Mouse (Mus musculus): ENCODE measurements at regions not wholly inside any gene's neighbourhood (a gene's known extent, or its start where the extent isn't known, plus 50 kb on each side); places are given as distances from the start of the nearest gene placed in this dataset.

DNA sequence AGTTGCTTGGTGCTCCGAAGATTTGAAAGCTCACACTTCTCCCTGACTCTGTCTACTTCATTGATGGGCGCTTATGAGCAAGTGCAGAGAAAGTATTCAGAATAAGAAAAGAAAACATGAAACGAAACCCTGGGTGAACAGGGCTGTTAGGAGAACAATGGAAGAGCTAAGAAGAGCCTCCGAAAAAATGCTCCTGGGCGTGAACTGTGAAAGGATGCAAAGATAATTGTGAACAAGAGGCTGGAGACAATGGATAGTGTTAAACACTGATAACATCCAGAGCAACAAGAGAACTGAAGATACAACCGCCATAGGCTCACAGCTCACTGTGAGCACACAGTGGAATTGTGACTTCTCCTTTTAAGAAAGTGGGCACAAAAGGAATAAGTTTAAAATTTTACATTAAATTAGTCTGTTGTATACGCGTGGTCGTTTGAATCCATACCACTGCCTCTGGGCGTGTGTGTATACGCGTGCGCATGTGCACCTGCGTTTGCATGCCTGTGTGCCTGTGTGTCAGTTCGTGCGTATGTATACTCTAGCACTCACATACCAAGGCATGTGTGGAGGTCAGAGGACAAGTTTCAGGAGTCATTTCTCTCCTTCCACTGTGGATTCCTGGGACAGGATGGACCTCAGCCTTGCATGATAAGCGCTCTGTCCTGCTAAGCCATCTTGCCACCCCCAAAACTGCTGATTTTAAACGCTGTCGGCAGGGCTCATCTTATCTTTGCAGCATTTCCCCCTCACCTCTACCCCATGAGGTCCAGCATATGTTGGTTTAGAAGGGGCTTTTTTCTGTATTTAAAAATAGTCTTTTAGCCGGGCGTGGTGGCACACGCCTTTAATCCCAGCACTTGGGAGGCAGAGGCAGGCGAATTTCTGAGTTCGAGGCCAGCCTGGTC is 113.0 kb upstream of the 1700016C15Rik start:
- Histone ChIP-seq H3K79me2 (replicated peaks; ENCODE audit: control insufficient read depth, extremely low read depth, insufficient read depth, poor library complexity, severe bottlenecking) (no peaks in the 10 kb centered on the region), H3K4me2 (ENCODE audit: insufficient read depth, low read depth, poor library complexity, severe bottlenecking) (peak overlapping the region; percentile 65), H3K27me3 (replicated peaks) (no peaks in the 10 kb centered on the region), H3K4me1 (ENCODE audit: control insufficient read depth in 1 of 2, insufficient read depth in 2 of 2) (no peaks in the 10 kb centered on the region), H3K27ac (ENCODE audit: insufficient read depth, low read depth) (no peak overlapping the region), H3K4me3 (replicated peaks in 1 of 3; ENCODE audit: low read depth in 2 of 3, low read length in 2 of 3, poor library complexity in 1 of 3) (no peak overlapping the region), H3K9ac (ENCODE audit: insufficient read depth, low read depth) (no peak overlapping the region), H3K9me3 (replicated peaks; ENCODE audit: low read length) (no peaks in the 10 kb centered on the region), H3K36me3 (replicated peaks in 1 of 2; ENCODE audit: control insufficient read depth in 1 of 2, insufficient read depth in 1 of 2, low read length in 1 of 2) (no peaks in the 10 kb centered on the region)
- no peak for TF ChIP-seq ZC3H11A (IDR thresholded peaks at IDR 0.05; ENCODE audit: low read depth, low read length)
- TF ChIP-seq USF1 (IDR thresholded peaks at IDR 0.05; ENCODE audit: low read depth, low read length), result no peak
- no peak for TF ChIP-seq NRF1 (IDR thresholded peaks at IDR 0.05; ENCODE audit: low read depth, low read length)
- no peak for DNase-seq (ENCODE audit: extremely low read depth)
- dilution Hi-C loops (cut with MboI; ENCODE audit: extremely low pct_ligation_motif_present, extremely low pct_unique_long_range_greater_than_20kb, low sequenced_read_pairs) (no loop called here), in situ Hi-C loops (cut with MboI; ENCODE audit: low pct_ligation_motif_present, low pct_unique_long_range_greater_than_20kb, low sequenced_read_pairs) (no loop called here)

DNA sequence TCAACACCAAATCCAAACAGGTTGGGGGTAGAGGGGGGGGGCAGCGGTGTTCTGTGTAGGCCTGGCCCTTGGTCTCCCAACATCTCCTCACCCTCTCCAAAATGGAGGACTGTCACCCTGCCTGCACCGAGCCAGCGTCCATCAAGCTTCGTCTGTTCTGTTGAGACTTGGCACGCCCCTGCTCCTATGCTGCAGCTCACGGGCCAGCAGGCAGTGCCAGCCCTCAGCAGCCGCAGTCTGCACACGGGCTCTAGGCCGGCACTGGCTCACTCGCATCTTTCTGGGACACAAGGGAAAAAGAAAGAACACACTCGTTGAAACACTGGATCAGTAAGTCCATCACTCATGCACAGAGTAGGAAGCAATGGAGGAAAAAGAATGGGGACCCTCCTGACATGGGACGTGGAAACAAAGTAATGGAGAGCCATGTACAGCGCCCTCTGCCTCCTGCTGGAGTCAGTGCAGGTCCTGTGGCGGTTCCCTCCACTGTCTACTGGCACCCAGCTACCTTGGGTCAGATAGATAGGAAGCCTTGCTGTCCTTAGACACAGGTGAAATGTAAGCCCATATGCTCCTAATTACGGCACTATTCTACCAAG is 109.0 kb upstream of the 1700016C15Rik start:
- Histone ChIP-seq H3K4me3 (replicated peaks in 1 of 3; ENCODE audit: low read depth in 2 of 3, low read length in 2 of 3, poor library complexity in 1 of 3) (no peak overlapping the region), H3K4me1 (ENCODE audit: control insufficient read depth in 1 of 2, insufficient read depth in 2 of 2) (peaks cover 0 to 8% of the 10 kb centered on the region in 2 experiments; a peak in 1 of 4 replicates), H3K27me3 (replicated peaks) (no peaks in the 10 kb centered on the region), H3K79me2 (replicated peaks; ENCODE audit: control insufficient read depth, extremely low read depth, insufficient read depth, poor library complexity, severe bottlenecking) (no peaks in the 10 kb centered on the region), H3K36me3 (replicated peaks in 1 of 2; ENCODE audit: control insufficient read depth in 1 of 2, insufficient read depth in 1 of 2, low read length in 1 of 2) (no peaks in the 10 kb centered on the region), H3K9me3 (replicated peaks; ENCODE audit: low read length) (no peaks in the 10 kb centered on the region), H3K4me2 (ENCODE audit: insufficient read depth, low read depth, poor library complexity, severe bottlenecking) (no peak overlapping the region), H3K27ac (ENCODE audit: insufficient read depth, low read depth) (no peak overlapping the region), H3K9ac (ENCODE audit: insufficient read depth, low read depth) (no peak overlapping the region)
- no peak for DNase-seq (ENCODE audit: extremely low read depth)
- dilution Hi-C loops (cut with MboI; ENCODE audit: extremely low pct_ligation_motif_present, extremely low pct_unique_long_range_greater_than_20kb, low sequenced_read_pairs) (no loop called here), in situ Hi-C loops (cut with MboI; ENCODE audit: low pct_ligation_motif_present, low pct_unique_long_range_greater_than_20kb, low sequenced_read_pairs) (no loop called here)
- TF ChIP-seq CTCF (conservative IDR thresholded peaks at IDR 0.05 in 1 of 2, IDR thresholded peaks at IDR 0.05 in 1 of 2; ENCODE audit: low read depth in 2 of 2, low read length in 2 of 2) (peak; percentile 28 to 42; a peak in 2 of 4 replicates), SMC3 (IDR thresholded peaks at IDR 0.05; ENCODE audit: low read depth, low read length) (peak; percentile 33), RCOR1 (conservative IDR thresholded peaks at IDR 0.05; ENCODE audit: low read depth, low read length) (no peak)

GRCm38 (mm10) chr1:177621854-177622590 is 107.6 kb upstream of the 1700016C15Rik start:
- Histone ChIP-seq H3K9me3 (replicated peaks; ENCODE audit: low read length) (no peaks in the 10 kb centered on the region), H3K9ac (ENCODE audit: insufficient read depth, low read depth) (no peak overlapping the region), H3K79me2 (replicated peaks; ENCODE audit: control insufficient read depth, extremely low read depth, insufficient read depth, poor library complexity, severe bottlenecking) (no peaks in the 10 kb centered on the region), H3K4me3 (replicated peaks in 1 of 3; ENCODE audit: low read depth in 2 of 3, low read length in 2 of 3, poor library complexity in 1 of 3) (no peak overlapping the region), H3K36me3 (replicated peaks in 1 of 2; ENCODE audit: control insufficient read depth in 1 of 2, insufficient read depth in 1 of 2, low read length in 1 of 2) (no peaks in the 10 kb centered on the region), H3K4me1 (ENCODE audit: control insufficient read depth in 1 of 2, insufficient read depth in 2 of 2) (peaks cover 0 to 8% of the 10 kb centered on the region in 2 experiments; a peak in 1 of 4 replicates), H3K27ac (ENCODE audit: insufficient read depth, low read depth) (no peak overlapping the region), H3K27me3 (replicated peaks) (no peaks in the 10 kb centered on the region), H3K4me2 (ENCODE audit: insufficient read depth, low read depth, poor library complexity, severe bottlenecking) (no peak overlapping the region)
- DNase-seq (ENCODE audit: extremely low read depth), result no peak
- in situ Hi-C loops (cut with MboI; ENCODE audit: low pct_ligation_motif_present, low pct_unique_long_range_greater_than_20kb, low sequenced_read_pairs), result no loop called here
- TF ChIP-seq PAX5 (IDR thresholded peaks at IDR 0.05; ENCODE audit: low read length), result no peak
- TF ChIP-seq MYC (IDR thresholded peaks at IDR 0.05; ENCODE audit: low read depth, low read length), result no peak
- TF ChIP-seq TCF12 (IDR thresholded peaks at IDR 0.05; ENCODE audit: low read depth, low read length), result no peak
- no peak for TF ChIP-seq MAX (IDR thresholded peaks at IDR 0.05; ENCODE audit: low read length)
- no peak for TF ChIP-seq ZC3H11A (IDR thresholded peaks at IDR 0.05; ENCODE audit: low read depth, low read length)
- TF ChIP-seq ETS1 (conservative IDR thresholded peaks at IDR 0.05; ENCODE audit: low read depth, low read length), result no peak
- TF ChIP-seq ZKSCAN1 (IDR thresholded peaks at IDR 0.05; ENCODE audit: borderline replicate concordance, low read depth, low read length), result no peak
- no peak for TF ChIP-seq E2F4 (IDR thresholded peaks at IDR 0.05; ENCODE audit: insufficient replicate concordance, low read depth, low read length)
- dilution Hi-C loops (cut with MboI; ENCODE audit: extremely low pct_ligation_motif_present, extremely low pct_unique_long_range_greater_than_20kb, low sequenced_read_pairs), result no loop called here

Data from CH12.LX (cell line).